10 mouse cellular contexts compared by ENCODE assay signal in the genomic region with DNA sequence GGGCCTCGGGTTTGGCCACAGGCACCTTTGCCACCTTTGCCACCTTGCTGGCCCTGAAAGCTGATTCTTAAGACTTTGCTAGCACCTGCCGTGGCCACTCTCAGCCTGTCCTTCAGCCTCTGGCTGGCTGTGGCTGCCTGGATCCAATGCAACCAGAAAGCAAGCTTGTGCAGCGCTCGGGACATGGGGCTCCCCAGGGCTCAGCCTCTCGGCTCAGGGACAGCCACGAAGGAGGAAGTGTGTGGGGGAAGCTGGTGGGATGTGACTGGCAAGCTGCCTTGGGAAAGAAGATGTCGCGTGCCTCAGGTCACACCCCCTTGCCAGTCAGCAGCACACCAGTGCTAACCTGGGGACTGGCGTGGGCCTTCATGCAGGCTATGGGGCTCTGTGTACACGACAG. TPM values are rescaled to one million over a fixed set of nuclear protein-coding genes. Genes with fewer than 3 reads are reported as not detected.
DNase-seq lines count a peak whose midpoint lies in the region; ATAC-seq and TF ChIP-seq lines count a peak whose summit lies in the region.
"Had no signal": no experiment of that assay in that cellular context is flagged by ENCODE, and none has a peak within 500 bp of the region (broad histone marks: within the 10 kb centered on the region; RNA-seq: fewer than 3 reads in every experiment).

No protein-coding gene starts in this region.

- no peaks in the 10 kb centered on the region for H3K27me3 ChIP-seq in lung, embryonic 14.5 days (ENCODE audit: insufficient read depth, low read length)
- no peaks in the 10 kb centered on the region for H3K27me3 ChIP-seq in liver, embryonic 11.5 days (replicated peaks; ENCODE audit: control insufficient read depth, insufficient read depth, low read length)
- no peaks in the 10 kb centered on the region for H3K27me3 ChIP-seq in stomach, embryonic 16.5 days (ENCODE audit: control insufficient read depth, insufficient read depth, low read length)
- H3K27me3 ChIP-seq: limb, embryonic 13.5 days had no signal

- no peak overlapping the region for H3K4me2 ChIP-seq in lung, embryonic 14.5 days
- no peak overlapping the region; the same call in 1 of the 2 replicates for H3K4me2 ChIP-seq in liver, embryonic 11.5 days
- H3K4me2 ChIP-seq in stomach, embryonic 16.5 days (ENCODE audit: low read depth, low read length), result no peak overlapping the region
- H3K4me2 ChIP-seq: limb, embryonic 13.5 days had no signal

- TF ChIP-seq CTCF in lung, embryonic 14.5 days (IDR thresholded peaks at IDR 0.05; ENCODE audit: low read depth), result no peak
- no peak for TF ChIP-seq CTCF in lung, adult 2 months (IDR thresholded peaks at IDR 0.05; ENCODE audit: insufficient read depth, low read length)

- H3K4me1 ChIP-seq in lung, embryonic 14.5 days (ENCODE audit: insufficient read depth), result 0 out of 2 replicates have a peak, but pooled peaks cover 2% of the 10 kb centered on the region
- H3K4me1 ChIP-seq in lung, adult 2 months (ENCODE audit: control insufficient read depth, insufficient read depth, low read length), result peaks cover 38% of the 10 kb centered on the region
- peaks cover 35% of the 10 kb centered on the region for H3K4me1 ChIP-seq in liver, embryonic 11.5 days (replicated peaks; ENCODE audit: control insufficient read depth, insufficient read depth, low read length)
- peaks cover 32% of the 10 kb centered on the region for H3K4me1 ChIP-seq in stomach, embryonic 16.5 days (ENCODE audit: control insufficient read depth, insufficient read depth, low read length)

- no peak for TF ChIP-seq POLR2A in lung, adult 2 months (IDR thresholded peaks at IDR 0.05; ENCODE audit: borderline replicate concordance, extremely low read depth, low read depth, low read length)

- no peaks in the 10 kb centered on the region for H3K9me3 ChIP-seq in lung, embryonic 14.5 days (ENCODE audit: low read depth, low read length)
- no peaks in the 10 kb centered on the region for H3K9me3 ChIP-seq in liver, embryonic 11.5 days (ENCODE audit: control insufficient read depth, low read length)
- H3K9me3 ChIP-seq in stomach, embryonic 16.5 days (replicated peaks; ENCODE audit: control insufficient read depth, low read length), result no peaks in the 10 kb centered on the region
- H3K9me3 ChIP-seq: limb, embryonic 13.5 days had no signal

- no peak overlapping the region for H3K4me3 ChIP-seq in lung, embryonic 14.5 days (ENCODE audit: low read depth, low read length)
- H3K4me3 ChIP-seq in lung, adult 2 months (replicated peaks; ENCODE audit: extremely low read depth, low read depth, low read length), result no peak overlapping the region
- H3K4me3 ChIP-seq in liver, embryonic 11.5 days (ENCODE audit: low read depth, low read length), result no peak overlapping the region
- no peak overlapping the region for H3K4me3 ChIP-seq in stomach, embryonic 16.5 days (replicated peaks; ENCODE audit: low read length)
- H3K4me3 ChIP-seq: limb, embryonic 13.5 days had no signal

- no peak overlapping the region for H3K9ac ChIP-seq in lung, embryonic 14.5 days
- no peak overlapping the region for H3K9ac ChIP-seq in liver, embryonic 11.5 days (ENCODE audit: low read depth, low read length)
- H3K9ac ChIP-seq in stomach, embryonic 16.5 days (ENCODE audit: low read length), result no peak overlapping the region
- H3K9ac ChIP-seq: limb, embryonic 13.5 days had no signal

- WGBS in lung, embryonic 14.5 days, result 67% methylated on average over 10 of the region's 10 CpGs
- WGBS in lung, adult 2 months, result 52% methylated on average over 10 of the region's 10 CpGs
- 53% methylated on average over 10 of the region's 10 CpGs for WGBS in liver, embryonic 11.5 days
- 69% methylated on average over 10 of the region's 10 CpGs for WGBS in stomach, embryonic 16.5 days

- H3K36me3 ChIP-seq in lung, embryonic 14.5 days (ENCODE audit: insufficient read depth), result no peaks in the 10 kb centered on the region
- no peaks in the 10 kb centered on the region for H3K36me3 ChIP-seq in liver, embryonic 11.5 days (ENCODE audit: control insufficient read depth, insufficient read depth, low read length)
- H3K36me3 ChIP-seq in stomach, embryonic 16.5 days (ENCODE audit: control insufficient read depth, insufficient read depth, low read length), result no peaks in the 10 kb centered on the region
- H3K36me3 ChIP-seq: limb, embryonic 13.5 days had no signal

- DNase-seq in adrenal gland, postnatal 14 days, result peak; percentile 61
- DNase-seq in adrenal gland, postnatal 4 days (ENCODE audit: low spot score in 2 of 2), result no peak
- no peak for DNase-seq in lung, embryonic 14.5 days
- DNase-seq in lung, adult 2 months, result no peak
- no peak for DNase-seq in liver, embryonic 11.5 days (ENCODE audit: low spot score)
- DNase-seq in urinary bladder, postnatal 10 days (ENCODE audit: low spot score), result no peak
- no peak for DNase-seq in layer of hippocampus, adult 8-10 months (ENCODE audit: low spot score in 2 of 2)

- ATAC-seq in lung, embryonic 14.5 days (ENCODE audit: insufficient read depth), result no peak
- no peak for ATAC-seq in liver, embryonic 11.5 days (replicated peaks; ENCODE audit: low FRiP score)
- no peak for ATAC-seq in stomach, embryonic 16.5 days (ENCODE audit: insufficient read depth, low FRiP score)

- H3K27ac ChIP-seq in lung, embryonic 14.5 days (ENCODE audit: low read depth), result peak overlapping the region; percentile 52; the same call in 1 of the 2 replicates
- H3K27ac ChIP-seq in liver, embryonic 11.5 days (ENCODE audit: low read depth, low read length), result peak overlapping the region; percentile 55
- peak overlapping the region; percentile 81; the same call in 1 of the 2 replicates for H3K27ac ChIP-seq in stomach, embryonic 16.5 days (ENCODE audit: low read length)

RNA-seq across cellular contexts. Expression of a gene that starts 9.2 kb away (rescaled TPM):
- total RNA-seq in adrenal gland, postnatal 14 days (2021), result 52.9 and 69.1 TPM in 2 replicates
- 10 to 100 TPM; 46.6 to 90.7 TPM for total RNA-seq in adrenal gland, postnatal 4 days (2021)
- 0.53 and 0.85 TPM in 2 replicates for polyA plus RNA-seq in lung, embryonic 14.5 days (2014; fragmentation: Nextera tagmentation; extraction: Ambion mirVana)
- polyA plus RNA-seq in lung, adult 2 months (2012; rRNA removed), result 48.8 and 57.9 TPM in 2 replicates
- polyA plus RNA-seq in liver, embryonic 11.5 days (2014; fragmentation: Nextera tagmentation; extraction: Ambion mirVana), result 15.6 and 17.9 TPM in 2 replicates
- 10.2 and 11.0 TPM in 2 replicates for polyA plus RNA-seq in stomach, embryonic 16.5 days (2015; fragmentation: Nextera tagmentation; extraction: Ambion mirVana)
- 1 to 10 TPM in 2 of 4 experiments, under 1 TPM in 2; 0.22 to 1.2 (median 0.91) TPM for total RNA-seq in layer of hippocampus, adult 8-10 months (2022)

RNA-seq across cellular contexts. Expression of a gene that starts 21.8 kb away (rescaled TPM):
- 10.4 and 10.6 TPM in 2 replicates for total RNA-seq in adrenal gland, postnatal 14 days (2021)
- total RNA-seq in adrenal gland, postnatal 4 days (2021), result 10 to 100 TPM; 19.4 to 20.8 TPM
- polyA plus RNA-seq in lung, embryonic 14.5 days (2014; fragmentation: Nextera tagmentation; extraction: Ambion mirVana), result 1.9 and 2.2 TPM in 2 replicates
- 0.63 and 1.0 TPM in 2 replicates for polyA plus RNA-seq in lung, adult 2 months (2012; rRNA removed)
- 0.95 and 1.1 TPM in 2 replicates for polyA plus RNA-seq in liver, embryonic 11.5 days (2014; fragmentation: Nextera tagmentation; extraction: Ambion mirVana)
- 0.74 and 1.5 TPM in 2 replicates for polyA plus RNA-seq in stomach, embryonic 16.5 days (2015; fragmentation: Nextera tagmentation; extraction: Ambion mirVana)
- total RNA-seq in layer of hippocampus, adult 8-10 months (2022), result 100 to 1,000 TPM; 104 to 119 (median 115) TPM
- polyA plus RNA-seq: C2C12 had no signal

RNA-seq across cellular contexts. Expression of a gene that starts 30.1 kb away (rescaled TPM):
- 58.0 and 66.5 TPM in 2 replicates for total RNA-seq in adrenal gland, postnatal 14 days (2021)
- 10 to 100 TPM; 33.7 to 39.1 TPM for total RNA-seq in adrenal gland, postnatal 4 days (2021)
- 11.8 and 14.0 TPM in 2 replicates for polyA plus RNA-seq in lung, embryonic 14.5 days (2014; fragmentation: Nextera tagmentation; extraction: Ambion mirVana)
- 26.9 and 32.0 TPM in 2 replicates for polyA plus RNA-seq in lung, adult 2 months (2012; rRNA removed)
- polyA plus RNA-seq in liver, embryonic 11.5 days (2014; fragmentation: Nextera tagmentation; extraction: Ambion mirVana), result 13.7 and 15.0 TPM in 2 replicates
- polyA plus RNA-seq in stomach, embryonic 16.5 days (2015; fragmentation: Nextera tagmentation; extraction: Ambion mirVana), result 12.5 and 13.5 TPM in 2 replicates
- total RNA-seq in layer of hippocampus, adult 8-10 months (2022), result 10 to 100 TPM; 26.3 to 28.5 (median 27.2) TPM
